Mouse (Mus musculus) CH12.LX (cell line): ENCODE data around the gene Mdfi.

Experiments
- CHD2 ChIP-seq: IDR thresholded peaks from 2 replicates; pipeline ENCODE4 v1.6.1; 2011; ENCODE audit warnings: low read length, improper control_type of control experiment
- POLR2A ChIP-seq: IDR thresholded peaks from 2 replicates; pipeline ENCODE4 v1.6.1; 2011; ENCODE audit warnings: low read depth, mild to moderate bottlenecking, improper control_type of control experiment, low read length
- SIN3A ChIP-seq: IDR thresholded peaks from 2 replicates; pipeline ENCODE4 v1.6.1; 2012; ENCODE audit warnings: low read length, improper control_type of control experiment, inconsistent platforms
- TCF12 ChIP-seq: IDR thresholded peaks from 2 replicates; pipeline ENCODE4 v1.6.1; 2014; ENCODE audit warnings: low read depth, mild to moderate bottlenecking, inconsistent platforms, low read length, improper control_type of control experiment

DNA sequence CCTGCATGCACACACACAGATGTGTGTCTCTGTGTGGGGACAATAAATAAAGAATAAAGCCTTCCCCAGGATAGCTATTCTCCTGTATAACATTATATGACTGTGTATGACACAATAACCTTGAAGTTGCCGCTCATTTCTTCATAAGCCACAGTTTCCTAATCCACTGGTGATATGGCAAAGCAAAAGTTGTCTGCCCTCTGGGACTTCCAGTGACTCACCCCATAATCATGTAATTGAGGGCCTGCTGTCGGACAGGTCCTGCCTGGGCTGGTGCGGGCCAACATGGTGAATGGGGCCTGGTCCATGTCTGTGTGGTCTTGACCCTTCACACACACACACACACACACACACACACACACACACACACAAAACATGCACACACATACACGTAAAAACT, 19.3 kb upstream of the Mdfi start:
- no peak for TF ChIP-seq TCF12
- no peak for TF ChIP-seq POLR2A
- TF ChIP-seq SIN3A: no peak
- no peak for TF ChIP-seq CHD2
